Mouse (Mus musculus) thymus, adult 2 months (tissue): ENCODE data around the gene Tas2r135.

Source experiments
- CTCF ChIP-seq: fragments of 200-500 bp; IDR thresholded peaks from 2 replicates; pipeline ENCODE4 v1.5.1; 2012; ENCODE audit warnings: mild to moderate bottlenecking, control low read depth, low read length, moderate library complexity, borderline replicate concordance; ENCODE audit not compliant: control insufficient read depth, poor library complexity, insufficient read depth; ENCODE audit errors: extremely low read depth
- POLR2A ChIP-seq: fragments of 200-500 bp; IDR thresholded peaks from 2 replicates; pipeline ENCODE4 v1.6.1; 2012; ENCODE audit warnings: mild to moderate bottlenecking, low read length, control low read depth, moderate library complexity; ENCODE audit not compliant: control insufficient read depth, poor library complexity, insufficient read depth; ENCODE audit errors: extremely low read depth

- TF ChIP-seq POLR2A (no peak), CTCF (no peak)
Observed at GRCm38 (mm10) chr6:42369870-42370269, 35.4 kb upstream of the Tas2r135 start.
